Mouse (Mus musculus): ENCODE data around the gene Aldh3b2. TPM values are rescaled to one million over a fixed set of nuclear protein-coding genes. Genes with fewer than 3 reads are reported as not detected.

Aldh3b2 gene
- polyA plus RNA-seq, 1 experiment: 0.20 TPM

GRCm38 (mm10) chr19:4027576-4027975, 55.4 kb downstream of the Aldh3b2 start:
- peaks cover 15% of the 10 kb centered on the region for H3K9me3 ChIP-seq (ENCODE audit: control insufficient read depth, low read length)
- TF ChIP-seq GATA1 (IDR thresholded peaks at IDR 0.05; ENCODE audit: low read length) (no peak), TAL1 (IDR thresholded peaks at IDR 0.05; ENCODE audit: low read length) (no peak)
- peaks cover 3% of the 10 kb centered on the region; the same call in 1 of the 2 replicates for H3K27me3 ChIP-seq (ENCODE audit: control insufficient read depth)
- peaks cover 8% of the 10 kb centered on the region for H3K4me1 ChIP-seq (ENCODE audit: control insufficient read depth)
- H3K36me3 ChIP-seq (ENCODE audit: control insufficient read depth): no peaks in the 10 kb centered on the region
- no peak overlapping the region for H3K4me3 ChIP-seq (replicated peaks)

Other genes with a start within 250 kb of the Aldh3b2 start
- 0.24 and 0.52 TPM in 2 replicates for gene Kmt5b, start 204.9 kb upstream of the Aldh3b2 start, polyA plus RNA-seq (2012)
- gene Chka, start 120.6 kb upstream of the Aldh3b2 start, polyA plus RNA-seq (2012): 0.70 and 0.82 TPM in 2 replicates
- gene Tcirg1, start 65.2 kb upstream of the Aldh3b2 start, polyA plus RNA-seq (2012): 0.96 and 1.2 TPM in 2 replicates
- 6.4 and 20.4 TPM in 2 replicates for gene Ndufs8, start 59.6 kb upstream of the Aldh3b2 start, polyA plus RNA-seq (2012)
- gene Aldh3b1, start 42.5 kb upstream of the Aldh3b2 start, polyA plus RNA-seq (2012): not detected in 2 replicates
- 0.65 and 0.77 TPM in 2 replicates for gene Unc93b1, start 37.1 kb upstream of the Aldh3b2 start, polyA plus RNA-seq (2012)
- gene Aldh3b3, start 13.7 kb upstream of the Aldh3b2 start, polyA plus RNA-seq (2012): 0.01 TPM in 1 of 2 replicates, not detected in the other
- gene Acy3, start 14.2 kb downstream of the Aldh3b2 start, polyA plus RNA-seq (2012): 0.10 TPM in 1 of 2 replicates, not detected in the other
- not detected in 2 replicates for gene Tbx10, start 20.4 kb downstream of the Aldh3b2 start, polyA plus RNA-seq (2012)
- gene Nudt8, start 28.3 kb downstream of the Aldh3b2 start, polyA plus RNA-seq (2012): 0.45 and 0.73 TPM in 2 replicates
- gene Gm49405, start 28.3 kb downstream of the Aldh3b2 start, polyA plus RNA-seq (2012): 0.05 TPM in 2 replicates
- 0.06 and 0.07 TPM in 2 replicates for gene Doc2g, start 31.0 kb downstream of the Aldh3b2 start, polyA plus RNA-seq (2012)
- gene Ndufv1, start 40.5 kb downstream of the Aldh3b2 start, polyA plus RNA-seq (2012): 47.7 and 49.2 TPM in 2 replicates
- 14.9 and 28.9 TPM in 2 replicates for gene Gstp1, start 65.7 kb downstream of the Aldh3b2 start, polyA plus RNA-seq (2012)
- not detected in 2 replicates for gene Gstp2, start 73.7 kb downstream of the Aldh3b2 start, polyA plus RNA-seq (2012)
- gene Gstp3, start 87.2 kb downstream of the Aldh3b2 start, polyA plus RNA-seq (2012): 1.3 TPM in 2 replicates
- not detected in 2 replicates for gene Cabp2, start 109.2 kb downstream of the Aldh3b2 start, polyA plus RNA-seq (2012)
- gene Cdk2ap2, start 124.9 kb downstream of the Aldh3b2 start, polyA plus RNA-seq (2012): 11.2 and 12.1 TPM in 2 replicates
- gene Pitpnm1, start 127.7 kb downstream of the Aldh3b2 start, polyA plus RNA-seq (2012): 0.66 and 0.94 TPM in 2 replicates
- gene Aip, start 153.5 kb downstream of the Aldh3b2 start, polyA plus RNA-seq (2012): 23.9 and 25.1 TPM in 2 replicates
- gene Gpr152, start 167.5 kb downstream of the Aldh3b2 start, polyA plus RNA-seq (2012): 0.01 TPM in 1 of 2 replicates, not detected in the other
- 0.05 TPM in 2 replicates for gene Cabp4, start 171.7 kb downstream of the Aldh3b2 start, polyA plus RNA-seq (2012)
- gene Coro1b, start 176.3 kb downstream of the Aldh3b2 start, polyA plus RNA-seq (2012): 6.2 and 7.5 TPM in 2 replicates
- 5.6 and 7.7 TPM in 2 replicates for gene Ptprcap, start 181.3 kb downstream of the Aldh3b2 start, polyA plus RNA-seq (2012)
- 24.5 and 32.5 TPM in 2 replicates for gene Rps6kb2, start 191.0 kb downstream of the Aldh3b2 start, polyA plus RNA-seq (2012)
- gene Carns1, start 203.2 kb downstream of the Aldh3b2 start, polyA plus RNA-seq (2012): not detected in 2 replicates
- gene Tbc1d10c, start 219.0 kb downstream of the Aldh3b2 start, polyA plus RNA-seq (2012): 0.18 and 0.22 TPM in 2 replicates
- gene Ppp1ca, start 219.7 kb downstream of the Aldh3b2 start, polyA plus RNA-seq (2012): 42.7 and 52.0 TPM in 2 replicates
- gene Rad9a, start 229.3 kb downstream of the Aldh3b2 start, polyA plus RNA-seq (2012): 2.6 and 3.9 TPM in 2 replicates
- gene Clcf1, start 241.9 kb downstream of the Aldh3b2 start, polyA plus RNA-seq (2012): not detected in 2 replicates
- gene AC109138.7, start 242.0 kb downstream of the Aldh3b2 start, polyA plus RNA-seq (2012): 0.22 TPM in 1 of 2 replicates, not detected in the other